Mouse (Mus musculus): ENCODE results near the gene Marcks.
"Not testable (repeated sequence)": the region's sequence is repeated elsewhere in the genome, so short reads cannot be mapped to it uniquely, and the experiment has no call there.

The Marcks gene

DNA sequence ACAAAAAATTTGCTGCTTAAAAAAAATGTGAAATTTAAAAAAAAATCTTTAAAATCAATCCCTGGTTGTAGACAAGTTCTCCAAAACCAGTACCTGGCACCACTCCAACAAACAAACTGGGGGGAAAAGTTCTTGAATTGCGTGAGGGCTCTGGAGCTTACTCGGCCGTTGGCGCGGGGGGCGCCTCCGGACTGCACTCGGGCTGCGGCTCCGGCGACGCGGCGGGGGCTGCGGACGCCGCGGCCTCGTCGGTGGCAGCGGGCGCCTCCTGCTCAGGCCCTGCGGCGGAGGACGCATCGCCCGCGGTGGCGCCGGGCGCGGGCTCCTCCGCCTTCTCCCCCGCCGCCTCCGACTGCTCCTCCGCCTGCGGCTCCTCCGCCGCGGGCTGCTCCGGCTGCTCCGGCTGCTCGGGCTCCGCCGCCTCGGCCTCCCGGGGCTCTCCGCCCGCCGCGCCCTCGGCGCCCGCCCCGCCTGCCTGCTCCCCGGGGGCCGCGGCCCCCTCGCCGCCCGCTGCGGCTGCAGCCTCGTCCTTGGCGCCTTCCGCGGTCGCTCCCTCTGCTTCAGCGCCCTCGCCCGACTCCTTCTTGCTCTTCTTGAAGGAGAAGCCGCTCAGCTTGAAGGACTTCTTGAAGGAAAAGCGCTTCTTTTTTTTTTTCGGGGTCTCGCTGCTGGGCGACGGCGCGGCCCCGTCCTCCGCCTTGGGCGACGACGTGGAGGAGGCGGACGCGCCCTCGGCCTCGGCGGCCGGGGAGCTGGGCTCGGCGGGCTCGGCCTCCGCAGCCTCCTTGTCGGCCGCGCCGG lies 2.6 kb downstream of the Marcks start:
- peak; percentile 62 for DNase-seq

DNA sequence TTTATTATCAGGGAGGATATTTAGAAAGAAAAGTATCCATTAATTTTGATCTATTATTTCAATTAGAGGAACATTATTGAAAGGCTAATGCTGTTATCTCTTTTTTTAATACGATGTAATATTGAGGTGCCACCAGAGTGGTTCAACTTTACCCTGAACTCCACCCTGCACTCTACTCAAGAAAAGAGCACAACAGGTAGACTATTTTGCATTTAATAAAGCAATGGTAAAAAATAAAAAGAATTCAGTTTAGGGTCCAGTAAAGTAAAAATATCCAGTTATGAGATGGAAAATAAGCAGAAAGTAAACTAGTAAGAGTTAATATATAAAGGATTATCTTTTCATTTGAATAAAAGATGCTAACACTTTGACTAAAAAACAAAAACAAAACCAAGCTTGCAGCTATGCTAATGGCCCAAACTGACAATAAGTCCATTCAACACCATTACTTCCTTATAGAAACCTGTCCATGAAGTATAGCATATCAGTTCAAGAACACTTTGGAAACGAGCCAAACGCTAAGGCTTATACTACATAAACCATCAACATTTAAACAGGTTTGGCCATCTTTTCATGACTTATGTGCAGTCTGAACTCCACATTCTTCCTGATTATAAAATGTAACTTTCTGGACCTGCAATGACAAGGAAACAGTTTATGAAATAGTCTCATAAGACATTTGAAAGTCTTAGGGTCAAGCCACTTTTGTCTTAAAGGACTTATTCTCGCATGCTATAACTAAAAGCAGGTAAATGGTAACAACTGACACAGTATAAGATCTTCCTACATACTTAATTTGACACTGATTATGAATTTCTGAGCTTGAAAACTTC lies 4.6 kb downstream of the Marcks start:
- no peak for DNase-seq

DNA sequence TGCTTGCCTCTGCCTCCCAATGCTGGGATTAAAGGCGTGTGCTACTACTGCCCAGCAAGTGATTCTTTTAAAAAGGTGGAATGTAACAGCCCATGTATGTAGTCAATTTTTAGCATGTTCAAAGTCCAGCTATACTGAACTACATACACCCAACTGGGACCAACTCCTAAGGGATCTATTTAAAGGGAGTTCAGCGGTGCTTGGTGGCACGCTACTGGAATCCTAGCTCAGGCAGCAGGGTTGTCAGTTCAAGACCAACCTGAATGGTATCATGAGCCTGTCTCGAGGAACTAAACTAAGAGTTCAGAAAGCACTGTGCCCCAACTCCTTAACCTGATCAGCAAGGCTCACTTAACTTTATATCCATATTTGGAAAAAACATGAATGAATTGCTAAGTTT lies 6.0 kb downstream of the Marcks start:
- DNase-seq: no peak

DNA sequence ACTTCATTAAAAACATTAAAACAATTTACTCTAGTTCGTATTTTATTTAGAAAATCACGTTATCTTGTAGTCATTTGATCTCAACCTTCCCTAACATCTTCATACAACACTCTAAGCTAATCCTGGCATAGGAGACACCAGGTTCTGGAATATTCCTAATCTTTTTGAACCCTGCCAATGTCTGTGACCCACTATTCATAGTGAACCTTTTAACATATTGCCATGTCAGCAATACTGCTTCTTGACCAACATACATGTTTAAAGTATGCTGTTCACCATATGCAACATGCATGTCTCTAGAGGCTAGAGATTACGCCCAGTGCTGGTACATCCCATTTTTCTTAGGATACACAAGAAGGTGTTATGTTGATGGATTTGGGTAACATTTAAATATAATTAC lies 9.1 kb downstream of the Marcks start:
- DNase-seq: no peak

DNA sequence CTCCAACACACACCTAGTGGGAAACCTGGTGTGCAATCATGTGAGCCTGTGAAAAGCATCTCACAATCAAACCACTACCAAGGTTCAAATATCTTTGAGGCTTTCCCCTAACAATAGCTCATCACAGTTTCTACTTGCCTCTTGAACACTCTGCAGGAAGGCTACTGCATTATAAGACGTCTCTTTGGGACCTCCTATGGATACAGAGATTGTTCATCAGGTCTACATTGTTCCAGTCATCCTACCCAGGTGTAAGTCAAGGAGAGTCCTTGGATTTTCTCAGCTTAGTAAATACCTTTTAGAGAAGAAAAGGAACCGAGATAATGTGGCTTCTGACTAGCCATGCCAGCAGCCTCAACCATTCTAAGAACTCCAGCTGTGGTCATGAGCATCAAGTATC lies 23.4 kb downstream of the Marcks start:
- DNase-seq: no peak

DNA sequence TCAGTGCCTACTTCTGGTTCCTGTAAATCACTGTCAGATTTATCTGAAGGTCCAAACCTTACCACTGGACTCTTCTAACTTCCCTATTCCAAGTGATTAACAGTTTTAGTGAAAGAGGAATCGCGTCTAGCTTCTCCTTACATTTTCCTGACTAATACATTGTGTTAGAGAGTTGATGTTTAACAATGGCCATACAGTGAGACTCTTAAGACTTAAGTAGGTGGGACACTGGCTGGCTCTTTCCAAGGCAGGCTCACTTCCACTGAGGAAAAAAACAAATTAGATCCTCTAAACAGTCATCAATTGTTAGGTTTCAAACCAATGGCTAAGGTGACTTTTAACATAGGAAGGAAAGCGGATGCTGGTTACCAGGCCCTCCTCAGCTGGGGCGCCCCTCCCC lies 25.9 kb downstream of the Marcks start:
- DNase-seq: no peak

DNA sequence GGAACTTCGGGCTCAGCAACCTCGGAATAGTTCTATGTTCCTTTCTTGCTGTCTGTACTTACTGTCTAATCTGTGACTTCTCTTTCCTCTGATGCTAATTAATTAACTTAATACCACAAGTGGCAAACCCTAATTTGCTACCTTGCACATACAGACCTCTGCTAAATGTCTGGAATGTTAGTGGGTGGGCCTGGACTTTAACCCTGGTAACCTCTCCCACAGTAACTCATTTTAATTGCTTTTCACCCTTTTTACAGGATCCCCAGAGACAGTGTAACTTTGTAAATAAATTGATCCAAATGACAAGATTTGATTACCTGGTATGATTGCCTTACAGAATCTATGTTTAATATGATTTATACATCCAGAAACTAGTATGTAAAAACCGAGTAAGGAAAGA lies 26.4 kb downstream of the Marcks start:
- no peak for DNase-seq

DNA sequence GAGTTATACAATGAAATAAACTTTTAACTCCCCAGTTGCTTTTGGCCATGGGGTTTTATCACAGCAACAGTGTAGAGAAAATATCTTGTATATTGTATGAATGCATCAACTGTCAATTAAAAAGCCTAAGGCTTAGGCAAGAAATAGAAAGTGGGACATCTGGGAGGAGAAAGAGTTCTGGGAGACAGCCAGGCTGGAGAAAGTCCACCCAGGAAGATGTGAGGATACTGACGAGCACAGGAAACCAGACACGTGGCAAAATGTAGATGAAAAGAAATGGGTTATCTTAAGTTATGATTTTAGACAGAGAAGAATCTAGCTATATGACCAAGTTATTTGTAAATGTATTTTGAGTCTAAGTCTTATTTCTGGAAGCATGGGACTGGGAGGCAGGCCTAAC lies 27.3 kb downstream of the Marcks start:
- no peak for DNase-seq

DNA sequence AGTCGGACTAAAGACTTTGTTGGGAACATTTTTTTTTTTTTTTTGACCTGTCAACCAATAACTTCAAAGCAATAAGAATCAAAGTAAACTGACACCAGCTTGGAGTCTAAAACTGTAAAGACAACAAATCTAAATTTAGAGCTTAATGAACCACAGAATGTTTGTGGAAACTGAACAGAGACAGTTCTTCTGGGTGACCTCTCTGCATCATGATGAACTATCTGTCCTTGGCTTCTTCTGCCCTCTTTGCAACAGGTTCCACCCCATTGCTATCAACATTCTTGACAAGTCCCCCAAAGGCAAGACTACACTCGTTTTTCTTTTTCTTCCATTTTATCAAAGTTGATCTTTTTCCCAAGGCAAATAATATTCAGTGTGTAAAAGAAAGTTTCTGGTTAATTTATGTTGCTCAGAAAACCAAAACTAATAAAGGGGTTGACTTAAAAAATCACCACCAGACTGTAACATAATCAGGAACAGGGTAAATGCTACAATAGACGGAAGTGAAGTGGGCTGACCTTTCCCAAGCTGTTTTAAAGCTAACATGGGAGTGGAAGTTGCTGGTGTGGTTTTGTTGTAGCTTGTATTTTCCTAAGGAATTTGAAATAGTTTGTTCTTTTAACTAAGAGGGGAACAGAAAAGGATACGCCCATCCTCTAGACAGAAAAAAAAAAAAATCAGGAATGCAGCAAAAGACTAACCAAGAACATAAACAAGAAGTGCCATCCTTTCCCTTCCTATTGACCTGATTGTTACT lies 31.7 kb downstream of the Marcks start:
- no peak for DNase-seq

DNA sequence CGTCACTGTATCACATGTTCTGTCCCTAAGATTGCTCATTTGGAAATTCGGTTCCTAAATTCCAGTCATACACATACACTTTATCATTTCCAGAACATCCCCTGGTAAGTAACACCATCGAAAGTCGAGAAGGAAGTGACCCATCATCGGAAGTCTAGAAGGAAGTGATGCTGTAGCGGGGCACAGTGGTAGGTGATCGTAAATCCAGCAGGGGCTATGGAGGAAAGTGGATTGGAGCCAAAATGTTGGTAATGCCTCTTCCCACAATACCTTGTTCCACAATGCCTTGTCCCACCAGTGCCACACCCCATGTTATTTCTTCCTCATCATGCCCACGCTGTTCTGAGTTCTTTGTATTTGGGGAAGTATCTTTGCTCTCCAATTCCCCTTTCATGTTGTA lies 32.4 kb downstream of the Marcks start:
- DNase-seq: no peak

DNA sequence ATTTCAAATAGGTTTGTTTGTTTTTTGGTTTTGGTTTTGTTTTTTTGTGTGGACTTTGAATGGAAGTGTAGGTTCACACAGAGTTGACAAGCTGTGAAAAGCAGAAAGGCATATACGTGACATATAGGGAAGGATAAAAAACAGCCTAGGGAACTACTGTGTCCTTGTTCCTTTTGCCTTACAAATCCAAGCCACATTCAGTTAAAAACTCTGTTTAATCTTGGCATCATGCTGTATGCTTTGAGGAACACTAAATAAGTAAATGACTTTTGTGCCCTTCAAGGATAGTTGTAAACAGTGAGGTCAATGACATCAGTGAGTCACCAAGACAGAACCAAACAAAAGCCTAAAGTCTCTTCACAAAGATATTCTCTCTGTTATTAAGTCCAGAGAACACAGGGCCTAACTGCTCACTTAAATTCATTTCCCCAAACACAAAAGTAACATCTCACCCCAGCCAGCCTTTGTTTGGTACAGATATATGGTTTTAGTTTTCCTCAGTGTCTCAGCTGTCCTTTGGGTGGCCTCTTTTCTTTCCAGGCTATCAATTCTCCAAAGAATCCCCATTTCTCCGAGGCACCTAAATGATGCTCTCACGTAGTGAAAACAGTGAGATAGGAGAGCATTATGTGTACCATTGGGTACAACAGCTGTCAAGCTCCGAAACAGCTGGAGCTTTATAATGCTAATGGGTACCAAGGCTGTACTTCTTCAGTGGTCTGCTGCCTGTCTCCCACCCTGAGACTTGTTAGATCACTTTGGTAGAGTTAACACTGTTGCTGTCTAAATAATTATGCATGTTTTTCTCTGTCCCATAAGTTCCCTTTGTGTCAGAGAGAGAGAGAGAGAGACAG lies 36.3 kb downstream of the Marcks start:
- no peak for DNase-seq

DNA sequence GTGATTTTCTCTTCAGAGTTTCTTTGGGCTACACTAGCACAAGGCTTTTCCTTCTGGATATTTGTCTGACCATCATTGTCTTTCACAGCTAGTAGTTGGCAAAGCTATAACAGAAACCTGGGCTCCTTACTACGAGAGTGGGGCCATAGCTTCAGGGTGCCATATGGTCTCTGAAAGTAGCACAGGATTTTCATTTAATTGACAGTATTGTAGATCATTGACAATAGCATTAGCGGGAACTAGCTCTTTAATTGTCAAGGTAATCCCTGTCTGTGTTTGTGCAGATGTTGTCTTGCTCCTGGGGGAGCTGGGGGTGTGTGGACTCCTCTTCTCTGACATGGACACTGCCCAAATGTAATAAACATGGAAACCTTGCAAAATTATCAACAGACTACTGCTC lies 37.0 kb downstream of the Marcks start:
- no peak for DNase-seq

DNA sequence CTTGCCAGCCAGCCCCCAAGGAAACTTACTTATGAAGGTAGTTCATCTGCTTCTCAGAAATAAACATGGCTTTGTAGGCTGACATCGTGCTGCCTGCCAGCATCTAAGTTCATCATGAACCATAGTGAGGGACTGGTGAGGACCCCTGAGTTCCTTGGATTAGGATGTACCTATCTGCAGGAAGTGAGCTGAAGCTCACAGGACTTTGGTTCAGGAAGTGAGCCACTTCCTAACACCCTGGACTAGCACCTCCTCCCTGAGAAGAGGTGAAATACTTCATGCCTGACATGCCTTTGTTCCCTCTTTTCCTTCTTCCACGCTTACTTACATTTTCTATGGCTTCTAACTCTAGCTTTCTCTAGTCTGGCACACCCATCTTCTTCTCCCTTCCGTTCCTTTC lies 42.2 kb downstream of the Marcks start:
- no peak for DNase-seq

DNA sequence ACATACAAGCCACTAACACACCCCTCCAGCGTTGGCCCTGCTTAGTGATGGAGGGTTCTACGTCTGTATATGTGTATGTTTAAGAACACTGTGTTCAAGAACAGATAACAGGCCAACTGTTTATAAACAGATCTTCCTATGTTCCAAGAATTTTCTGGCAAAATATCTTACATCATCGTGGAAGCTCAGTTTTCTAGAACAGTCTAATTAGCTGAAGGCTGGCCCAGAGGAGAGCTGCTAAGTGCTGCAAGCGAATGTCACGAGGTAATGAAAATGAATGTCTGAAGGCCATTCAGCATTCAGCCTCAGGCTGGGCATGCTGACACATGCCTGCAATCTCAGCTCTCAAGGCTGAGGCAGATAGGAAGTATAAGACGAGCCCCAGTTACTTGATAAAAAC lies 42.9 kb downstream of the Marcks start:
- DNase-seq: no peak

DNA sequence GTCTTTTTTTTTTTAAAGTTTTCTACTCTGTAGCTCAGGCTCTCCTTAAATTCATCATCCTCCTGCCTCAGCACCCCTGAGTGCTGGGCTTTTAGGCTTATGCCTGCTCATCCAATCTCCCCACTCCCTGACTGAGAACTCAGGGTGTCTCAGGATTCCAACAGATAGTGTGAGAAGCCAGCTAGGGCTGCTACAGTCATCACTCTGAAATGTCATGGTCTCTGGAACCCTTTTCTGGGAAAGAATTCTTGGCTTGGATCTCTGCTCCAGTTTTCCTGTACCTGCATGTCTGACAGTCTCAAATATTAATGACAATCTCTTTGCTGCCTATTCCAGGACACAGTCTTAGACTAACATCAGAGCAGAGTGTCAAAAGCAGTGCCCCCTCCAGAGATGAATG lies 45.4 kb downstream of the Marcks start:
- no peak for DNase-seq

DNA sequence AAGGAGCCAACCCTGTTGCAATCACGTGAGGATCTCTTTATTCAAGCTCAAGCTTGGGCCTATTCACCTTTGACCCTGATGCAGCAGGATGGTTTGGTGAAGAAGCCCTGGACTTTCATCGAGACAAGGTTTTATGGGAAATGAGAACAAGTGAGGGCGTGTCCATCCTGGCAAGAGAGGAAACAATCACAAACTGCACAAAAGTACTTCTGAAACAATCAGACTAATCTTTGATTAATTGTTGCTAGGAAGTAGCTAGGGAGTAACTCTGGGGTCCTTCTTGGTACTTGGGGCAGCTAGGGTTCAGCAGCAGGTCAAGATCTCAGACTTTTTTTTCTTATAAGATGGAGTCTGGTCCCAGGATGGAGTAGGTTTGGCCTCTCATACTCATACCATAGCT lies 48.3 kb downstream of the Marcks start:
- no peak for DNase-seq

DNA sequence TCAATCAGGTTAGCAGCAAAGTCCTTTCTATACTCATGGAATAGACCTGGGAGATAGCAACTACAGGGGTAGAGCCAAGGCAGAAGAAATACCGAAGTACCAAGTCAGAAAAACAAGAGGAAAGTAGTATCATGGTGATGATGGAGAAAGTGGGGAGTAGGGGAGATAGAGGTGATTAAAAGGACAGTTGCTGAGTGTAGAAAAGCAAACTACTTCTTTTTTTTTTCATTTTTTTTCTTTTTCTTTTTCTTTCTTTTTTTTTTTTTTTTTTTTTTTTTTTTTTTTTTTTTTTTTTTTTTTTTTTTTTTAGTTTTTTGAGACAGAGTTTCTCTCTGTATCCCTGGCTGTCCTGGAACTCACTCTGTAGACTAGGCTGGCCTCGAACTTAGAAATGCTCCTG lies 54.6 kb downstream of the Marcks start:
- not testable (repeated sequence) for DNase-seq
